Mouse (Mus musculus) liver, embryonic 14.5 days (tissue): Measurements from ENCODE around the gene Cox14. TPM values are rescaled to one million over a fixed set of nuclear protein-coding genes. Genes with fewer than 3 reads are reported as not detected.
"Not testable (repeated sequence)": the region's sequence is repeated elsewhere in the genome, so short reads cannot be mapped to it uniquely, and the experiment has no call there.

Experiments
- ATAC-seq: fragments of 200-750 bp; cut with Nextera tagmentation; 2 replicates; pipeline ENCODE4 v1.8.0; 2017; ENCODE audit warnings: moderate number of reproducible peaks, mild to moderate bottlenecking, moderate library complexity; ENCODE audit not compliant: insufficient read depth
- DNase-seq, 3 experiments: peaks; one replicate each; pipeline ENCODE4 v3.0.0-alpha.2; 2012 to 2013; ENCODE audit warnings: low read depth in 3 of 3, low spot score in 3 of 3
- H3K27ac ChIP-seq: fragments of 300-500 bp; sonication (generic); 2 replicates; pipeline ENCODE4 v1.5.1; 2014; ENCODE audit warnings: moderate library complexity, mild to moderate bottlenecking, control low read depth, inconsistent platforms
- H3K27me3 ChIP-seq: fragments of 300-500 bp; sonication (generic); 2 replicates; pipeline ENCODE4 v1.6.1; 2014; ENCODE audit warnings: mild to moderate bottlenecking, low read length, moderate library complexity; ENCODE audit not compliant: control insufficient read depth, insufficient read depth
- H3K36me3 ChIP-seq: fragments of 300-500 bp; sonication (generic); replicated peaks from 2 replicates; pipeline ENCODE4 v1.6.1; 2014; ENCODE audit warnings: low read depth; ENCODE audit not compliant: control insufficient read depth, insufficient read depth
- H3K4me1 ChIP-seq, 2 experiments: fragments of 200-500 bp in 1 of 2; fragments of 300-500 bp in 1 of 2; sonication (generic) in 1 of 2; replicated peaks; 2 replicates each; pipeline ENCODE4 v1.6.1; 2012 to 2014; ENCODE audit warnings: antibody characterized with exemption in 1 of 2, inconsistent platforms in 1 of 2, low read length in 1 of 2; ENCODE audit not compliant: control insufficient read depth in 2 of 2, insufficient read depth in 2 of 2
- H3K4me2 ChIP-seq: fragments of 300-500 bp; sonication (generic); 2 replicates; pipeline ENCODE4 v1.6.1; 2014; ENCODE audit warnings: low read depth, mild to moderate bottlenecking, control low read depth, moderate library complexity
- H3K4me3 ChIP-seq, 2 experiments: fragments of 200-500 bp in 1 of 2; fragments of 300-500 bp in 1 of 2; sonication (generic) in 1 of 2; 2 replicates each; pipeline ENCODE4 v1.5.1; 2012 to 2014; ENCODE audit warnings: low read depth in 2 of 2, low read length in 2 of 2, mild to moderate bottlenecking in 2 of 2, control low read depth in 1 of 2, inconsistent platforms in 1 of 2, moderate library complexity in 1 of 2; ENCODE audit not compliant: insufficient read depth in 1 of 2
- H3K9ac ChIP-seq: fragments of 300-500 bp; sonication (generic); replicated peaks from 2 replicates; pipeline ENCODE4 v1.6.1; 2014; ENCODE audit warnings: mild to moderate bottlenecking, control low read depth, moderate library complexity
- H3K9me3 ChIP-seq: fragments of 300-500 bp; sonication (generic); 2 replicates; pipeline ENCODE4 v1.6.1; 2016; ENCODE audit warnings: low read length, mixed read lengths; ENCODE audit not compliant: control insufficient read depth
- CTCF ChIP-seq: IDR thresholded peaks from 2 replicates; pipeline ENCODE4 v1.5.1; 2016; ENCODE audit warnings: antibody characterized with exemption, low read depth, control low read depth
- EP300 ChIP-seq: IDR thresholded peaks from 2 replicates; pipeline ENCODE4 v1.6.1; 2016; ENCODE audit warnings: antibody characterized with exemption, low read depth
- WGBS: fragments of 180-500 bp; shearing (Covaris S2); extraction: QIAGEN DNeasy Blood & Tissue Kit; methylation state at CpG from one replicate; pipeline ENCODE4 v1.1.7; 2014; ENCODE audit not compliant: insufficient replicate concordance; 5-methylcytosine and 5-hydroxymethylcytosine counted together
- polyA plus RNA-seq, 2 experiments: library from polyadenylated mRNA; depleted of rRNA in 1 of 2; stranded (reverse) in 1 of 2; unstranded in 1 of 2; fragments of >200 nt; fragmentation: Nextera tagmentation in 1 of 2; extraction: Ambion mirVana in 1 of 2; gene quantifications; 2 replicates each; pipeline versions ENCODE4 v1.2.1 to v1.2.3; 2012 to 2014

Cox14 gene
- polyA plus RNA-seq, 2 experiments, result 67.6 to 84.9 TPM

DNA sequence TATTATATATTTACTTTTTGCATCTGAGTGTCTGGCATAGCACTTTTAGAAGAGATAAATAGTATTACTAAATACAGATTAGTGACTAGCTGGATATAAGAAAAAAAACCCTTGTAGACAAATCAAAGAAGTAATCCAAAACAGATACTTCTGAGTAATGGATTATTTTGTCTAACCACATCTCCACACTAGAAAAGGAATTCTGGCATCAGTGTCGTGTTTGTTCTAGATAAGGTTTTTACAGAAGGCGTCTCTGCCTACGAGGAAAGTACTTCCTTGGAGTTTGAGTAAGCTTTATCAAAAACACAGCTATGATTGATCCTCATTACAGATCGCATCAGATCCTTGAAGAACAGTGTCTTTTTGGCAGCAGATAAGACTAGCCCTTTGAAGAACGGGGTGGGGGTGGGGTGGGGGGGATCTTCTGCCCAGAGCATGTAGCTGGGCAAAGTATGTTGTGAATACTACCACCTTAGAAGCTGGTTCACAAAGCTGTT, 45.6 kb downstream of the Cox14 start:
- Histone ChIP-seq H3K9me3 (no peaks in the 10 kb centered on the region), H3K4me1 (peaks cover 5% of the 10 kb centered on the region in 2 experiments; a peak in 2 of 4 replicates), H3K36me3 (no peaks in the 10 kb centered on the region), H3K27me3 (no peaks in the 10 kb centered on the region), H3K9ac (no peak overlapping the region), H3K4me2 (peak overlapping the region; percentile 84), H3K4me3 (peak overlapping the region; percentile 64 to 65), H3K27ac (no peak overlapping the region)
- no peak for ATAC-seq
- no peak for DNase-seq
- TF ChIP-seq EP300 (no peak), CTCF (no peak)
- 5% methylated on average over 5 of the region's 5 CpGs for WGBS

DNA sequence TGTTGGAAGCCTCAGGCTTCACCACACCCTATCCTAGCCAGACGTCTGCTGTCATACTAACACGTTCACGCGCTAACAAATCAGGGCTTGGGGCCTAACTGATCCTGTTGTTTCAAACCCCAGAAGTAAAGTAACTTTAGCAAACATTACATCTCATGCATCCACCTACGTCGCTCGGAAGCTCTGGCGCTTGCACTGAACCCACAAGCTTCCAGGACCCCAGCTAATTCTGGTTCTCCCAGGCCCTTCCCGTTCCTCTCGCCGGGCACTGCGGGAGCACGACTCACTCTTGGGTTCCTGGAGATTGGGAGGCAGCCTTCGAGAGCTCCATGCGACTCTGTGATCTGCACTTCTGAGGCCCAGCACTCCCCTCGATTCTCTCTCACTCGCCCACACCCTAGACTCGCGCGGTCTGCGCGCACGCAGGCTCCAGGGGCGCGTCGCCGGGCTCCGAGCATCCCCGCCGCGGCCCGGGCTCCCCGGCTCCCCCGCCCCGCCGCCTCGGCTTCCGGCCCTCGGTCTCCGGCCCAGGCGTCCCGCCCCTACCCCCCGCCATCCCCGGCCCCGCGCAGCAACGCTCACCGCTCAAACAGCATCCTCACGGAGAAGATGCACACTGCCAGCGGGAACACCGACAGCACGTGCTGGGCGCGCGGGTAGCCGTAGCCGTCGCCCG, 46.3 kb downstream of the Cox14 start:
- under 1% methylated on average over 59 of the region's 59 CpGs for WGBS
- ATAC-seq, result peak; percentile 44

DNA sequence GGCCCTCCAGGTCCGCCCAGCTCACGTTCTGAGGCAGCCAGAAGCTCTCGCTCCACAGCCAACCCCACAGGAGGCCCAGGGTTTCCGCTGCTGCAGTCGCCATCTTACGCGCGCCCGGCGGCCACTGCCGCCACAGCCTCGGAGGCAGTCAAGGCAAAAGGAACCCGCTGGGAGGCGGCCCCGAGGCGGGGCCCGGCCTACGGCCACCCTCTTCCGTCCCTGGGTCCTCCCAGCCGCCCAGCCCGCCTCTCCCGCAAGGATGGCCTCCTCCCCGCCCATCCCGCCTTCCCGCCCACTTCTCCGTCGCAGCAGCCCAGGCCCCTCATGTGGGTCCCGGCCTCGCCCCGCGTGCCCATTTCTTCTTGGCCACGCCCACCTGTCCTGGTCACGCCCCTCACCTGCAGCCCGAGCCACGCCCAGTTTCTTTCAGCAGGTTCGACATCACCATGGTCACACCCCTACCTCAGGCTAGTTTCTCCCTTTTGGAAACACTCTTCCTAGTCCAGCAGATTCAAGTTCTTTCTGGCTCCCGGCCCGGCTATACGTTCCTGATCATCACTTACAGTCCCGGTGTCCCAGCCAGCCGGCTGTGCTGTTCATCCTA, 47.0 kb downstream of the Cox14 start:
- ATAC-seq (peak; percentile 86), DNase-seq (peak; percentile 35 to 49 (median 41))
- H3K36me3 ChIP-seq, result no peaks in the 10 kb centered on the region
- 0 out of 2 replicates have a peak, but pooled peaks have one; percentile 1 for TF ChIP-seq CTCF
- no peak for TF ChIP-seq EP300
- H3K4me3 ChIP-seq, result peak overlapping the region; percentile 64 to 65
- H3K4me1 ChIP-seq, result peaks cover 5% of the 10 kb centered on the region in 2 experiments; a peak in 2 of 4 replicates
- peak overlapping the region; percentile 84 for H3K4me2 ChIP-seq
- WGBS, result under 1% methylated on average over 40 of the region's 41 CpGs
- no peaks in the 10 kb centered on the region for H3K27me3 ChIP-seq
- H3K9ac ChIP-seq, result peak overlapping the region; percentile 45
- H3K9me3 ChIP-seq, result no peaks in the 10 kb centered on the region
- no peak overlapping the region for H3K27ac ChIP-seq

More for the DNA sequence above, 46.3 kb downstream of the Cox14 start:
- DNase-seq, result no peak
- no peaks in the 10 kb centered on the region for H3K36me3 ChIP-seq
- peaks cover 5% of the 10 kb centered on the region in 2 experiments; a peak in 2 of 4 replicates for H3K4me1 ChIP-seq
- H3K9me3 ChIP-seq, result no peaks in the 10 kb centered on the region
- peak overlapping the region; percentile 84 for H3K4me2 ChIP-seq
- peak overlapping the region; percentile 64 to 65 for H3K4me3 ChIP-seq
- peak overlapping the region; percentile 45 for H3K9ac ChIP-seq
- H3K27ac ChIP-seq, result no peak overlapping the region
- no peaks in the 10 kb centered on the region for H3K27me3 ChIP-seq
- TF ChIP-seq EP300 (no peak), CTCF (no peak)

DNA sequence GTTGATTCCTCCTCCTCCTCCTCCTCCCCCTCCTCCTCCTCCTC, 47.3 kb downstream of the Cox14 start, which contains the start of gene Cers5:
Cers5 (minus strand) TSS at position 5 of the 44 bp plus-strand sequence.
- peak within 1 kb of the TSS; percentile 45 for H3K9ac ChIP-seq
- DNase-seq, result not testable (repeated sequence)

DNA sequence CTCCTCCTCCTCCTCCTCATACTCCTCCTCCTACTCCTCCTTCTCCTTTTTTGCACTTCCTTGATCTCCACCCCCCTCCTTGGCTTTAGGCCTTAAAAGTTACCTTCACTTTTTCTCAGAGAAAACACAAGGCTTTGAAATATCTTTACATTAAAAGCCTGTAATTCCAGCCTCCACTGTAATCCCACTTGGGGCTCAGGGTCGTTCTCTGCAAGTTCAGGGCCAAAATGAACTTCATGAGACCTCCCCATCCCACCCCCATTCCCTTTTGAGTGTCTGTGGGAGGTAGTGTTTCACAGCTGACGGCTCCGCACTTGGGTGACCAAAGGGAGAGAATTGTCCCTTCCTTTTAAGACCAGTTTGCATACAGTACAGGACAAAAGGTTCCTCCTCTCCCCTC, 47.5 kb downstream of the Cox14 start:
- DNase-seq, result no peak
- Histone ChIP-seq H3K27ac (no peak overlapping the region), H3K9me3 (no peaks in the 10 kb centered on the region), H3K4me3 (no peak overlapping the region), H3K4me1 (peaks cover 2 to 5% of the 10 kb centered on the region in 2 experiments; a peak in 2 of 4 replicates), H3K36me3 (no peaks in the 10 kb centered on the region), H3K4me2 (no peak overlapping the region), H3K27me3 (no peaks in the 10 kb centered on the region), H3K9ac (no peak overlapping the region)
- ATAC-seq, result no peak
- WGBS, result 48% methylated on average over 3 of the region's 3 CpGs
- TF ChIP-seq EP300, result no peak
- TF ChIP-seq CTCF, result no peak

More for the DNA sequence above, 47.3 kb downstream of the Cox14 start, which contains the start of gene Cers5:
- H3K27ac ChIP-seq, H3K4me1 ChIP-seq, H3K9me3 ChIP-seq, H3K36me3 ChIP-seq, H3K27me3 ChIP-seq, ATAC-seq: not testable (repeated sequence)
- Histone ChIP-seq H3K4me3 (peak within 1 kb of the TSS; percentile 64 to 65), H3K4me2 (peak within 1 kb of the TSS; percentile 84)

Other genes with a start within 250 kb of the Cox14 start
- 0.02 TPM in 1 of 2 replicates, not detected in the other for gene Faim2, start 197.5 kb upstream of the Cox14 start, polyA plus RNA-seq (2012; rRNA removed)
- not detected in 2 replicates for gene Faim2, start 197.5 kb upstream of the Cox14 start, polyA plus RNA-seq (2014; fragmentation: Nextera tagmentation; extraction: Ambion mirVana)
- not detected in 2 replicates for gene Aqp2, start 146.6 kb upstream of the Cox14 start, polyA plus RNA-seq (2012; rRNA removed)
- gene Aqp2, start 146.6 kb upstream of the Cox14 start, polyA plus RNA-seq (2014; fragmentation: Nextera tagmentation; extraction: Ambion mirVana), result not detected in 2 replicates
- 0.07 and 0.09 TPM in 2 replicates for gene Aqp5, start 134.8 kb upstream of the Cox14 start, polyA plus RNA-seq (2012; rRNA removed)
- not detected in 2 replicates for gene Aqp5, start 134.8 kb upstream of the Cox14 start, polyA plus RNA-seq (2014; fragmentation: Nextera tagmentation; extraction: Ambion mirVana)
- gene Aqp6, start 124.2 kb upstream of the Cox14 start, polyA plus RNA-seq (2012; rRNA removed), result not detected in 2 replicates
- gene Aqp6, start 124.2 kb upstream of the Cox14 start, polyA plus RNA-seq (2014; fragmentation: Nextera tagmentation; extraction: Ambion mirVana), result not detected in 2 replicates
- 41.6 and 53.5 TPM in 2 replicates for gene Racgap1, start 74.0 kb upstream of the Cox14 start, polyA plus RNA-seq (2012; rRNA removed)
- gene Racgap1, start 74.0 kb upstream of the Cox14 start, polyA plus RNA-seq (2014; fragmentation: Nextera tagmentation; extraction: Ambion mirVana), result 51.1 and 55.4 TPM in 2 replicates
- 0.15 and 0.34 TPM in 2 replicates for gene Asic1, start 55.2 kb upstream of the Cox14 start, polyA plus RNA-seq (2012; rRNA removed)
- gene Asic1, start 55.2 kb upstream of the Cox14 start, polyA plus RNA-seq (2014; fragmentation: Nextera tagmentation; extraction: Ambion mirVana), result 0.04 and 0.06 TPM in 2 replicates
- 6.7 and 6.9 TPM in 2 replicates for gene Smarcd1, start 23.5 kb upstream of the Cox14 start, polyA plus RNA-seq (2012; rRNA removed)
- gene Smarcd1, start 23.5 kb upstream of the Cox14 start, polyA plus RNA-seq (2014; fragmentation: Nextera tagmentation; extraction: Ambion mirVana), result 4.4 and 4.8 TPM in 2 replicates
- gene Gm17349, start 20.1 kb upstream of the Cox14 start, polyA plus RNA-seq (2012; rRNA removed), result not detected in 2 replicates
- not detected in 2 replicates for gene Gm17349, start 20.1 kb upstream of the Cox14 start, polyA plus RNA-seq (2014; fragmentation: Nextera tagmentation; extraction: Ambion mirVana)
- 8.1 and 9.1 TPM in 2 replicates for gene Gpd1, start 8.1 kb upstream of the Cox14 start, polyA plus RNA-seq (2012; rRNA removed)
- 5.2 and 5.3 TPM in 2 replicates for gene Gpd1, start 8.1 kb upstream of the Cox14 start, polyA plus RNA-seq (2014; fragmentation: Nextera tagmentation; extraction: Ambion mirVana)
- 4.4 and 5.4 TPM in 2 replicates for gene Cers5, start 47.3 kb downstream of the Cox14 start, polyA plus RNA-seq (2012; rRNA removed)
- gene Cers5, start 47.3 kb downstream of the Cox14 start, polyA plus RNA-seq (2014; fragmentation: Nextera tagmentation; extraction: Ambion mirVana), result 7.7 and 8.7 TPM in 2 replicates
- 3.3 and 5.1 TPM in 2 replicates for gene Lima1, start 149.8 kb downstream of the Cox14 start, polyA plus RNA-seq (2012; rRNA removed)
- gene Lima1, start 149.8 kb downstream of the Cox14 start, polyA plus RNA-seq (2014; fragmentation: Nextera tagmentation; extraction: Ambion mirVana), result 6.2 and 7.0 TPM in 2 replicates
- gene Fam186a, start 241.4 kb downstream of the Cox14 start, polyA plus RNA-seq (2012; rRNA removed), result not detected in 2 replicates
- gene Fam186a, start 241.4 kb downstream of the Cox14 start, polyA plus RNA-seq (2014; fragmentation: Nextera tagmentation; extraction: Ambion mirVana), result not detected in 2 replicates
- 11.6 and 12.1 TPM in 2 replicates for gene Larp4, start 244.4 kb downstream of the Cox14 start, polyA plus RNA-seq (2012; rRNA removed)
- 20.8 and 22.4 TPM in 2 replicates for gene Larp4, start 244.4 kb downstream of the Cox14 start, polyA plus RNA-seq (2014; fragmentation: Nextera tagmentation; extraction: Ambion mirVana)